Mouse (Mus musculus) granulocyte monocyte progenitor cell, adult 5-6 weeks (primary cell): Measurements from ENCODE around the gene Jmjd6. TPM values are rescaled to one million over a fixed set of nuclear protein-coding genes. Genes with fewer than 3 reads are reported as not detected.
"Not testable (repeated sequence)": the region's sequence is repeated elsewhere in the genome, so short reads cannot be mapped to it uniquely, and the experiment has no call there.

Experiments used
- ATAC-seq: replicated peaks from 2 replicates; pipeline ENCODE4 v1.8.0; 2016; ENCODE audit warnings: mild to moderate bottlenecking, moderate TSS enrichment, inconsistent platforms; ENCODE audit not compliant: poor library complexity, severe bottlenecking
- total RNA-seq, 2 experiments: library from RNA; stranded (forward) in 1 of 2; stranded (reverse) in 1 of 2; fragments of 200-712, 200-1000 nt in 1 of 2; fragments of >200 nt in 1 of 2; fragmentation: Nextera tagmentation in 1 of 2; gene quantifications; 2 replicates each; pipeline ENCODE4 v1.2.3; 2014 to 2017

Gene Jmjd6
- total RNA-seq, 2 experiments from 2014 or later = 37.0 to 45.4 TPM

DNA sequence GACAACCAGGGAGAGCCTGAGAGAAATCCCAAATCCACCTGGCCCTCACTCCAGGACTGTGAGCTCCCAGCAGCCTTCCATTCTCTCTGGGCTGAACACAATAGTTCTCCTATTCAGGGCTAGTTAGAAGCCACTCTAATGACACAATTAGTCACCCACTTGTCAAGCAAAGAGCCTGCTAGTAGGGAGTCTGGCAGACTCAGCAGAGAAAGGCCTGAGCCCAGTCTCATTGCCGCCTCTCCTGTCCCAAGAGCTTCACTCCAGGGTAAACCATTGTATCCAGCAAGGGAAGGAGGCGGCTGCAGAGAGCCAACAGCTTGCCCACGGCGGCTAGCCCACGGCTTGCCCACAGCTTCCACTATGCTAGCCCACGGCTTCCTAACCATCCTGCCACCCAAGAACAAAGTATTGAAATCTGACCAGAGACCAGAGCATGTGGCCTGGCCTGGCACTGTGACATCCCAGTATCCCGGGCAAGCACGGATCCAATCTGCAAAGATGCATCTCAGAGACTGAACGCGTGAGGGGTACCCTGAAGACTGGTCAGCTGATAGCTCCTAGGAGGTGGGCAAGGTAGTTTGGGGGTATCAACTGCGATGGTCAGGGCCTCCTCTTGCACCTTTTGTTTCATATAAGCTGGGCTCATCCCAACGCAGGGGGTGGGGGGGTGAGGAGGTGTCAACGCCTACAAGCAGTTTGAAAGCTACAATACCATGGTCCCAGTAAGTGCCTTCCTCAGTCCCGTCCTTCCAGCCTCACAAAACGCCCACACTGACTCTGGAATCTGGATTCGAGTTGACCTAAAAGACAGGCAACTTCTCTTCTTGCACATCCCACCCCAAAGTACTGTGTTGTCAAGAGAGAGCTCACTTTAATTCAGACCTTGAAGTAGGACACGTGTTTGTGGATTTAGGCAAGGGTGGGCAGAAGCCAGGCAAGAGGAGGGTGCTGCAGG, 16.4 kb downstream of the Jmjd6 start:
- no peak for ATAC-seq

DNA sequence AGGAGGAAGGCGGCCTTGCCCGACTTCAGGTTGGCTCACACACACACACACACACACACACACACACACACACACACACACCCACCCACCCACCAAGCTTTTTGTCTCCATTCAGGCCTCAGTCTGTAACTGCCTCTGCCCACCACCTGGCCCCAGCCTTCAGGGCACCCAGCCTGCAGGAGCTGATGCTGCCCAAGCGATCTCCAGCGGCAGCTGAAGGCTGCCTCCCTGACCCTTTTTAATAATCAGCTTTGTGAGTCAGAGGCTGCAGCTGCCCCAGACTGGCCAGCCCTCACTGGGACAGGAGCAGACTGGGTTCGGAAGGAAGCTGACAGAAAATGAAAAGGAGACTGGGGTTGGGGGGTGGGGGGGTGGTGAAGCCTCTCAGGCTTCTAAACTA, 18.0 kb downstream of the Jmjd6 start:
- ATAC-seq = no peak

DNA sequence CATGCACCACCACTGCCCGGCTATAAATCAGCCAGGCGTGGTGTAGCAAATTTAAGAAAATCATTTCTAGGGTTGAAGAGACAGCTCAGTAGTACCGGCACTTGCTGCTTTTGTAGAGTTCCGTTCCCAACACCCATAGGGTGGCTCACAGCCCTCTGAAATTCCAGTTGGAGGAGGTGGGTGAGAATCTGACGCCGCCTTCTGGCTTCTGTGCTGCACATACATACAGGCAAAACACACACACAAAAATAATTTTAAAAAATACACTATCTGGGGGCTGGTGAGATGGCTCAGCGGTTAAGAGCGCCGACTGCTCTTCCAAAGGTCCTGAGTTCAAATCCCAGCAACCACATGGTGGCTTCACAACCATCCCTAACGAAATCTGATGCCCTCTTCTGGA, 19.4 kb downstream of the Jmjd6 start:
- ATAC-seq = not testable (repeated sequence)

DNA sequence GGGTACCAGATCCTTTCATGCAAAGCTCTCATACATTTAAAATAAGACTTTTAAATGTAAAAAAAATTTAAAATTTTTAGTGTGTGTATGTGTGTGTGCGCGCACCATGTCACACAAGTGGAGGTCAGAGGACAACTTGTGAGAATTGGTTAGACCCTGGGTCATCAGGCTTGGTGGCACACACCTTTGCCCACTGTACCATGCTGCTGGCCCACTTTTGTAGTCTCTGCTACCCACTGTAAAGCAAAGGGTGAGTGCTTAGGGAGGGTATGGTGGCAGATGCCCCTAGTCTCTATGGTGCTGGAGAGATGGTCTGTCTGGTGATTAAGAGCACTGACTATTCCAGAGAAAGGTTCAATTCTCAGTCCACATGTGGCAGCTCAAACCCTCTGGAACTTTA, 20.0 kb downstream of the Jmjd6 start:
- ATAC-seq = no peak

DNA sequence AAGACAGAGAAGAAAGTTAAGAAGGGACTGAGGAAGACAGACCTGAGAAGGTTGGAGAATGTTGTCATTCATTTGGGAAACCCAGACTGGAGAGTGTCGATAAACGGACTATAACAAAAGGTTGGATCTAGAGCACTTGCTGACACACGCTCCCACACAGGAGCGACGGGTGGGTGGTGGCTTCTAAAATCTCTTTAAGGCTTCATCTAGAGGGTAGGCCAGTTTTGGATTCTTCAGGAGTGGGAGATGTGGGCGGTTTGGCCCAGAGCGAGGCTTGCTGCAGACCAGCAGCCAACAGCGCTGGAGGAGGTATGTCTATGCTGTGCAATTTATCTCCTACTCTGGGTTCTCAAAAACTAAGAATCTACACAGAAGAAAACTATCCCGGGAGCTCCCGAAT, 20.6 kb downstream of the Jmjd6 start:
- no peak for ATAC-seq

DNA sequence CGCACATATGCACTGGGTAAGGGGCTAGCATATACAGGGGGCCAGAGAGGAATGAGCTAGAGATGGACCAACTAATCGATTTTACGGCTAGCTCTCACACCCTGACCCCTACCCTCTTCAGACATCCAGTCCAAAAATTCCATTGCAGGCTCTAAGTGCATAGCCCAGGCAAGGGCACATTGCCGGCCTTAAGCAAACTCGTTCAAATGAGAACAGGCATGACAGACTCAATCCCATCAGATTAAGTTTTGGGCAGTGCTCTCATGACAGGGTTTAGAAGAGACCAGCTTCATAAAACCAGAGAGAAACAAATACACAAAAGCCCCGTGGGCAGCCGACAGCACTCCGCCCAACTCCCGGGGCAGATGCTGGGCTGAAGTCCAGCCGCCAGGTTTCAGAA, 21.0 kb downstream of the Jmjd6 start:
- ATAC-seq = no peak

DNA sequence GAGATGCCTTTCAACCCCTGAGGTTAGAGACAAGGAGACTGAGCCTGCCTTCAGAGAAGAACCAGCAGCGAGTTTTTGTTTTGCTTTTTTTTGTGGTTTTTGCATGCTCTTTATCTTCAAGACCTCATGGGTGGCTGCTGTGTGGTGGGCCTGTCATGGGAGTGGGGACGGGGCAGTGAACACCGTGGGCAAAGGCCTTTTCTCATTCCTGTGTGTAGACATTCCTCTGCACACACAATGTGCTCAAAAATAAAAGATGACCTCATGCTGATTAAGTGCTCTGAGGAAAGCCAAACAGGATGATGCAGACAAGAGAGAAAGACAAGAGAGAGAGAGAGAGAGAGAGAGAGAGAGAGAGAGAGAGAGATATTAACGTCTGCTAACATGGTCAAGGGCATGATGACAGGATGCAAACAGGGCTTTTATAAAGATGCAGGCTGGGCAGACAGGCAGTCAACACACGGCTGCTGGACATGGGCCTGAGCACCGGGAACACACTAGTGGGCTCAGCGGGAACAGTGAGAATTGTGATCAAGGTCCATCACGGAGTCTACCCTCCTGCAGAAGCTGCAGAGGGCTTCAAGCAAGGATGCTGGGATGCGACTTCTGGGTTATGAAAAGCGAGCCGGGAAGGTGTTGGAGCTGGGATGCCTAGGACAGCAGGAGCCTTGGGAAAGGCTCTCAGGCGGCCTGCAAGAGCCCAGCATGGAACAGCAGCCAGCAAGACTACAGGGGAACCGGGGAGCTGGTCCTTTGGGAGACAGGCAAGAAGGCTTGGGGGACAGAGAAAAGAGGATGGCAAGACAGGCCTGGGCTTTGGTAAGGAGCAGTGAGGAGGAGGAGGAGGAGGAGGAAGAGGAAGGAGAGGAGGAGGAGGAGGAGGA, 21.9 kb downstream of the Jmjd6 start:
- ATAC-seq = no peak

DNA sequence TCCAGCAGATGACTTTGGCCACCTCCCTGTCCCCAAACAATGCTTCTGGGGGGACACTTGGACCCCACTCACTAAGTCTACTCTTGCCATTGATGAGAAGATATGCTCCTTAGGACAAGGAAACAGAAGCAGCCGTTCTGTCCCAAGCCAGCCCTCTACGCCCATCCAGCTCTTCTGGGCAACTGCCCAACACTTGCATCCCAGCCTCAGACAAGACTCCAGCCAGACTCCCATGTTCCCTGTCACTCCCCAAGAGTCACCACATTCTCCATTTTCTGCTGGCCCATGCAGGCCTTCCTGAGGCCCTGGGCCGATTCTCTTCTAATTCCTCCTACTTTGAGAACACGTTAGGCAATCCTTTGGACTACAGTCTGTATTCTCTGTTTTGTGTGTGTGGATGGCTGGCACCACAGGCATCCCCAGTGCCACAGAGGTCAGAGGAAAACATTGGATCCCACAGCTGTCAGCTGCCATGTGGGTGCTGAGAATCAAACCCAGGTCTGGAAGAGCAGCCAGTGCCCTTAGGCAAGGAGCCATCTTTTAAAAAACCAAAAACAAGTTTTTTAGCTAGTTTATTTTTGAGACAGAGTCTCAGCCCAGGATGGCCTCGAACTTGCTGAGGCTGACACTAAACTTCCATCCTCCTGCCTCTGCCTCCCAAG, 23.2 kb downstream of the Jmjd6 start:
- no peak for ATAC-seq

DNA sequence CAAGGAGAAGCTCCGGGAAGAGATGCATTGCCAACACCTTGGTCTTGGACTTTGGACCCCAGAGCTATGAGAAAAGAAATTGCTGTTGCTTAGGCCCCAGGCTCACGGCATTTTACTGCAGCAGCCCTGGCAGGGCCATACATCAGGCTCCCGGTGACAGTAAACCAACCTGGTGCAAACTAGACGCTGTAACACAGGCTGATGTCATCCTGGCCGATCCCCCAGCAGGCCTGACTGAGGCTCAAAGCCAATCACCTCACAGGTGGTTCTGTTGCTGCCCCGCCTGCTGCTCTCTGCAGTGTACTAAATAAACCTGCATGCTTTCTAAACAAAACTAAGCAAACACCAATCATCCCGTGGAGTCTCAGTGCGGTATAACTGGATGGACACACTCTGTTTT, 24.5 kb downstream of the Jmjd6 start:
- no peak for ATAC-seq

DNA sequence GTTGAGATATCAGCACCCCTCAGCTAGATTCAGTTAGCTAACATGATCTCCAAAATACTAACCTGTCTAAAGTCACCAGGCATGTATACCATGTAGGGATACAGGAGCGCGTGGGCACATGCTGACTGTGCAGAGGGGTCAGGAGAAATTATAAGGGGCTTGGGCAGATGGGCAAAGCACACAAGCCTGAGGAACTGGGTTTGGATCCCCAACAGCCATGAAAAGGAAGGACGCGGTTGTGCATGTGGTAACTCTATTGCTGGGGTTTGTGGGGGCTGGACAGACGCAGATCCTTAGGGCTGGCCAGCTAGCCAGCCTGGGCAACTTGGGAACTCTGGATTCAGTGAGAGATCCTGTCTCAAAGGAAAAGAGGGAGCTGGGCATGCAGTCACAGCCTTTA, 25.7 kb downstream of the Jmjd6 start:
- no peak for ATAC-seq

DNA sequence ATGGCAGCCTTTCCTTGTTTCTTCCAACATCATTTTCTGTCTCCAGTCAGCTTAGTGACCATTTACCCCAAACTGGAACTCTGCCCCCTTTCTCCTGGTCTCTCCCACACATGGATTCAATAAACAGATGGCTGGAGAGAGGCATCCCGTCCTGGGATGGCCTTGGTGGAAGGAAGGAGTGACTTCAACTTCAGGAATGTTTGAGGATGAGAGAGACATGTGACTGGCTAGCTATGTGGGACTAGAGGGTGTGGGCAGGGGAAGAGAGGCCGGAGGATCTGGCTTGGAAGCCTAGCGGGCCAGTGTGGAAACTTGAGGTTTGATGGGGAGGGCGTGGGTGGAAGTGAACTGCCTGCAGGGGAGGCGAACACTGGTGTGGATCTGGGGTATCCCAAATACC, 26.5 kb downstream of the Jmjd6 start:
- ATAC-seq = no peak

DNA sequence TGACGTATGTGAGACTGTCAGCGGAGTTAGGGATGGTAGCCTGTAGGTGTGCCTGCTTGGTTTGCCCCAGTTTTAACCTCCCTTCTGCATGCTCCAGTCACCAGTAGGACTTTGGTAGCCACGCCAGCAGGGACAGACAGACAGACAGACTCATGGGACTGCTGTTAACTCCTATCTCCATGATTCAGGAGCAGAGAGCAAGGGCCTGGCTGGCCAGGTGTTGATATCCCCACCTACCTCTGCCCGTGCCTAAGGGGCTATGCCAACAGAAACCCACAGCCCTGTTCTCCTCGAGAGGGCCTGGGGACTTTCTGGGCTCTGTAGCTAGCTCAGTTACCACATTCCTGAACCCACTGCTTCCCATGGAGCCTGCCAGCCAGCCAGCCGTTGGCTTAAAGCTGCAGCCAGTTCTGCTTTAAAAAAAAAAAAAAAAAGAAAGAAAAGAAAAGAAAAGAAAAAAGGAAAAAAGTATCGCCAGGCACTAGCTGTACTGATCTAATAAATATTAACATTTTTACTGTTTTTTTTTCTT, 28.3 kb downstream of the Jmjd6 start:
- no peak for ATAC-seq

DNA sequence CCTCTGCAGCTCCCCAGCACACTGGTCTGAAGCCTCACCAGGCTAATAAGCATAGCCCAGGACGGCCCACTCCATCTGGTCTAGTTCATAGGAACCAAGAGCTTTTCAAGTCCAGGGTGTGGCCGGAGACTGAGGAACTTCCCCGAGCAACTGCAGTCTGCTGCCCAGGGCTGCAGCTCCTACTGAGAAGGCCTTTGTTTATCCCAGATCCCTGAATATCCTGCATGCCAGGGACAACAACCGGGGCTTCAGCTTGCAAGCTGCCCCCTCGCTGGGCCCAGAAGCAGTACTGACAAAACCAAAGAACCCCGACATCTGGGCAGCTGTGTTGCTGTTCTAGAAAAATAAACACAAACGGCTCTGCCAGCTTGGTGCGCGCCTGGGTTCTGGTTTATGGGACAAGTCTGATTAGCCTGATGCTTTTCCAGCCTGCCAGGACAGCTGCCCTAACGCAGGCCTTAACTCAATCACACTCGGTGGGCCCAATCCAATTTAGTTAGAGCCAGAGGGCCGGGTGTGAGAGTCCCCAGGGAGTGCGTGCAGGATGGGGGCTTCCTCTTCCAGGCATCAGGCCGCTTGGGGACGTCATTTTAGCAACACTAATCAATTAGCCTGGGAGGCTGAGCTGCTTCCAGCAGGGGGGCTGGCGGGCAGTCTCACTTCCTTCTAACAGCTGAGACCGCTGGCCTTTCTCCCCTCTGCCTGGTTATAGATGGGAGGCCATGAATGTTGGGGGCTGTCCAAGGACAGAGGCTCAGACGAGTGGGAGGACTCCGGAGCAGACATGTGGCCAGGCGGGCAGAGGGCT, 29.0 kb downstream of the Jmjd6 start:
- ATAC-seq = peak; percentile 62

DNA sequence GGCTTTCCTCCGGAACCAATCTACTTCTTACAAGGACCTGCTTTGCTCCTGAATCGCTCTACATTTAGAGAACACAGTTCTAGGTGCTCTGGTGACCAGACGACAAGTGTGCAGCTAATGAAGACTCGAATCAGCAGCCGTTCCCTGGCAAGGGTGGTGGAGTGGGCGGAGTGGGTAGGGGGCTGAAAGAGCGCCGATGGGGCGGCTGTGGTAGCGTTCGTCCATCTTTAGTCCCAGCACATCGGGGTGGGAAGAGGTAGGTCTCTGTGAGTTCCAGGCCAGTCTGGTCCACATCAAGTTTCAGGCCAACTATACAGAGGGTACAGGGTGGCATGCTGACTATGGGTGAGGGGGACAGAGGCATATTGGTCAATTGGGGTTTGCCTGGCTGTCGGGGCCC, 29.6 kb downstream of the Jmjd6 start:
- no peak for ATAC-seq

DNA sequence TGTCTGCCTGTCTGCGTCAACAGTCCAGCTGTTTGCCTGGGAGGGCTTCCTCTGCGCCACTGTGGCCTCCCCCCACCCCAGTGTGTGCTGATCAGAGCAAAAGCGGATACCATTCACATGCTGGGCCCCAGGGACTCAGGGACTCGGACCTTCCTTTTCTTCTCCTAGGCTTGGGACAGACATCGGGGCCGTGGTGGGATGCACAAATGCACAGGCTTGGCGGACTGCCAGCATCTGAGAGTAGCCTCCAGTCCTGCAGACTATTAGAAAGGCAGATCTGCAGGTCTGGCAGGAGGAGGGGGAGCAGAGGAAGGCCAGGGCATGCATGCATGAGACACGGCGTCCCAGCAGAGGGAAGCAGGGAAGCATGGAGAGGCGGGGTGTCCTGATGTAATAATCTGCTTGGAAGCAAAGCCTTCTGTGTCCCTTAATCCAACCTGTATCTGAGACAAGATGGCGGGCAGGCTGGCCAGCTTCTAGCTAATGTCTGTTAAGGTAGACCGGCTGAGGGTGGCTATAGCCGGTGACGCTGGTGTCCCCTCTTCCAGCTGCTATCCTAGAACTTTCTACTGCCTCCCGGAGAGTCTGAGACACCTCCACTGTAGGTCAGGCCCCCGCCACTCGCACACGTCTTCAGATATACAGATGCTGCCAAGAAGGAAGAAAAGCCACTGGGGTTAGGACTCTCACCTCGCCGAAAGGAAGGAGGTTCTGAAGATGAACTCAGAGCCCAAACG, 30.3 kb downstream of the Jmjd6 start:
- no peak for ATAC-seq

DNA sequence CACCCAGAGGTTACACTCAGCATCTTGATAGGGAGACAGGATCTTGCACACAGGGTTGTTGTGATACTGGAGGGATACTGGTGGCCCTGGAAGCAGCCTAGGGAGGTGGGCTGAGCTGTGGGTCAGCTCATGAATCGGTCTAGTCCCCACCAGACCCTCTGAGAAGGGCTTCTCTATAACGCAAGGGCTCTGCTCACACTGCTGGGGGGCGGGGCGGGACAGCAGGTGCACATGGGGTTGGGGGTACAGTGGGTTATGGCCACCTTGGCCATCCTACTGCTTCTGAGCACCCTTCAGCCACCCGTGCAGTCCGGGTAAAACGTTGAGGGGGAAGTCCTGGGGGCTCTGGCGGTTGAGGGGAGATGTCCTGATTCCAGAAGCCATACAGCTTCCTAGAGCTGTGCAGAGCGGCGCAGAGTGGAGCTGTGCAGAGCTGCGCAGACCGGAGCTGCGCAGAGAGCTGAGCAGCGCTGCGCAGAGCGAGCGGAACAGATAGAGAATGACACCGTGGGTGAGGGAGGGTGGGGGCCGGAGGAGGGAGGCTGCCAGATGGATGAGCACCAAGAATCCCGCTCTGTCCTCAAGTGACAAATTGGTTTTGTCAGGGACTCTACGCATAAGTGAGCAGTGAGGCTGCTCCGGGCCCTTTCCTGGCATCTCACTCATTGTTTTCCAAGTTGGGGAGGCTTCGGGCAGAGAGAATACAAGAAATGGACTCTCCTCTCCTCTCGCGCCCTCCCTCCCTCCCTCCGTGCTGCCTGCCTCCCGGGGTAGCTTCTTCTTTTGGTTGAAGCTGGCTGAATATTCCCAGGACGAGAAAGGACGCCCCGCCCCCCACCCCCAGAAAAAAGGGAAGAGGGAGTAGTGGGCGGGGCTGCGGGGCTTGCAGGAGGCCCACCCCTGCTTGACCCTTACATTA, 32.0 kb downstream of the Jmjd6 start:
- peak; percentile 56 for ATAC-seq

DNA sequence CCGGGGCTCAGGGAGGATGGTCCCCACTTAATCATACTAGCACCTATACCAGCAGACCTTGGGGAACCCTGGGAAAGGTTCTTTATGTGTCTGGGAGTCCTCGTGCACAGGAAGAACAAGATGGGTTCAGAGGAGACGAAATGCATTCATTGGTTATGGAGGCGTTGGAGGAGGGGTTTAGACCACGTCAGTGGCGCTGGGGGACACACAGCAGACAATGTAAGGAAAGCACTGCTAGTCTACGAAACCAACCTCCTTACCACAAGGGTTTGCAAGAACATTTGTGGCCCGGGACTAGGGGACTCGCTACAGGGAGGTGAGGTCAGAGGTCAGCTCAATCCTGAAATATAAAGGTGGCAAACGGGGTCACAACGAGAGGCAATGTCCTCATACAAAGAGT, 32.7 kb downstream of the Jmjd6 start:
- ATAC-seq = no peak

DNA sequence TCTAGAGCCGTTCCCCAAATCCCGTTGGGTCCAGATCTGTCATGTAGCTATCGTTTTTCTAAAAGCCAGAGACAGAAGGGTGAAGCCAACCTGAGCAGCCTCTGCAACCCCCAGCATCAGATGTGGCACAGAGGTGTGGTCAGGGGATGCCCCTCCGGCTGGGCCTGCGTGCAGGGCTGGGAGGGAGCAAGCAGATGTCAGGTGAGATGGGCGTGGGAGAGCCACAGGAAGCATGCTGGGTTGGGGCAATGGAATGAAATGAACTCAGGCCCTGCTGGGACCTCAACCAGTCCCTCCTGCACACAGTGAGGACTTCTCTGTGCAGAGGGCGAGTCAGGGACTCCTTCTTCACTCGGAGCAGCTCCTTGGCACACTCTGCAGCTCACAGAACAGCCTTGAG, 33.7 kb downstream of the Jmjd6 start:
- ATAC-seq = no peak
